Mouse (Mus musculus) cerebellum, adult 2 months (tissue): ENCODE data around the gene Zranb2.

Source experiments
- CTCF ChIP-seq: fragments of 200-500 bp; IDR thresholded peaks from 2 replicates; pipeline ENCODE4 v1.5.1; 2011; ENCODE audit warnings: low read depth, mild to moderate bottlenecking, control low read depth, low read length, moderate library complexity, borderline replicate concordance; ENCODE audit not compliant: insufficient read depth
- POLR2A ChIP-seq: fragments of 200-500 bp; IDR thresholded peaks from 2 replicates; pipeline ENCODE4 v1.6.1; 2011; ENCODE audit warnings: low read length, control low read depth, borderline replicate concordance; ENCODE audit not compliant: insufficient read depth

DNA sequence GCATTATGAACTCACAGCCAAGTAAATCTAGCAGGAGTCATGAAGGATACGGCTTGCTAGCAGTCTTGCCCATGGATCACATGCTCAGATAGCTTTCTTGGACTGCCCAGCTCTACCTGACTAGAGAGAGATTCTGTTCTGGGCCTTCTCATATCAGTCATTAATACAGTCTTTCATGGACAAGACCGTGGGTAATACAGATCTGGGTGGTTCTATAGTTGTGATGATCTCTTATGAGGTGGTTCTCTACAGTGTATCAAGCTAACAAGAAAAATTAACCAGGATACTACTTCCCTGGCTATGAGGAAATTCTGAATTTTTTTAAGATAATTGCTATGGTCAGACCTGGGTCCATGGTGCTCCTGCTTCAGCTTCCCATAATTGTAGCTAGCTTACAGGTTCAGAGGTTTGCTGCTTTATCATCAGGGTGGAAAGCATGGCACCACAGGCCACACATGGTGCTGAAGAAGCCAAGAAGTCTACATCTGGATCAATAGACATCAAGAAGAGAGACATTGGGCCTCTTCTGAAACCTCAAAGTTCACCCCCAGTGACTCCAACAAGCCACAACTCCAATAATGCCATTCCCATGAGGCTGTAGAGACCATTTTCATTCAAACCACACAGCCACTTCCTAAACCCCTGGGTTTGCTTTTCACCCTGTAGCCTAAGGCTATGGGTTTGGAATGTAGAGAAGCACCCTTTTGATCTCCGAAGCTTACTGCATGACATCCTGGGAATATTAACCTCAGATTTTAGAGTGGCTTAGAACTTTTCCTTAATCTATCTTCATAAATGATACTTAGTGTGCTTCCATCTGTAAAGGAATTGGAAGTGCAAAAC, 16.0 kb downstream of the Zranb2 start:
- TF ChIP-seq CTCF (no peak), POLR2A (no peak)
